Mouse (Mus musculus) heart, embryonic 12.5 days (tissue): Measurements from ENCODE around the gene Sema4g. TPM values are rescaled to one million over a fixed set of nuclear protein-coding genes. Genes with fewer than 3 reads are reported as not detected.

Source experiments
- ATAC-seq: fragments of 200-750 bp; cut with Nextera tagmentation; 2 replicates; pipeline ENCODE4 v1.8.0; 2017; ENCODE audit warnings: moderate TSS enrichment, moderate library complexity; ENCODE audit not compliant: insufficient number of reproducible peaks, low FRiP score
- H3K27ac ChIP-seq: fragments of 300-500 bp; sonication (generic); 2 replicates; pipeline ENCODE4 v1.5.1; 2016; ENCODE audit warnings: mild to moderate bottlenecking, moderate library complexity; ENCODE audit not compliant: poor library complexity, severe bottlenecking
- H3K27me3 ChIP-seq: fragments of 300-500 bp; sonication (generic); replicated peaks from 2 replicates; pipeline ENCODE4 v1.6.1; 2016; ENCODE audit warnings: mild to moderate bottlenecking, moderate library complexity
- H3K36me3 ChIP-seq: fragments of 300-500 bp; sonication (generic); 2 replicates; pipeline ENCODE4 v1.6.1; 2016; ENCODE audit warnings: mild to moderate bottlenecking, moderate library complexity
- H3K4me1 ChIP-seq: fragments of 300-500 bp; sonication (generic); replicated peaks from 2 replicates; pipeline ENCODE4 v1.6.1; 2016; ENCODE audit warnings: mild to moderate bottlenecking
- H3K4me2 ChIP-seq: fragments of 300-500 bp; sonication (generic); 2 replicates; pipeline ENCODE4 v1.6.1; 2016; ENCODE audit warnings: mild to moderate bottlenecking, moderate library complexity
- H3K4me3 ChIP-seq: fragments of 300-500 bp; sonication (generic); 2 replicates; pipeline ENCODE4 v1.5.1; 2016; ENCODE audit warnings: mild to moderate bottlenecking
- H3K9ac ChIP-seq: fragments of 300-500 bp; sonication (generic); 2 replicates; pipeline ENCODE4 v1.6.1; 2016; ENCODE audit warnings: mild to moderate bottlenecking, moderate library complexity
- H3K9me3 ChIP-seq: fragments of 300-500 bp; sonication (generic); replicated peaks from 2 replicates; pipeline ENCODE4 v1.6.1; 2016; ENCODE audit warnings: mild to moderate bottlenecking, moderate library complexity
- WGBS: fragments of 180-500 bp; shearing (Covaris S2); methylation state at CpG from one replicate; pipeline ENCODE4 v1.1.7; 2016; 5-methylcytosine and 5-hydroxymethylcytosine counted together
- polyA plus RNA-seq: library from polyadenylated mRNA; unstranded; fragments of >200 nt; fragmentation: Nextera tagmentation; extraction: Ambion mirVana; gene quantifications from 2 replicates; pipeline ENCODE4 v1.2.1, GENCODE M21; 2016

The Sema4g gene
- polyA plus RNA-seq, 1 experiment from 2014 or later, result 1.0 TPM

- no peak for ATAC-seq
- Histone ChIP-seq H3K4me2 (no peak overlapping the region), H3K9ac (no peak overlapping the region), H3K27ac (no peak overlapping the region), H3K4me1 (peaks cover 17% of the 10 kb centered on the region), H3K27me3 (peaks cover 10% of the 10 kb centered on the region; the same call in 1 of the 2 replicates), H3K9me3 (no peaks in the 10 kb centered on the region), H3K4me3 (no peak overlapping the region), H3K36me3 (peaks cover 13% of the 10 kb centered on the region)
- WGBS, result 61% methylated on average over 6 of the region's 6 CpGs
Measured at GRCm38 (mm10) chr19:44987004-44987403, 1.9 kb upstream of the Sema4g start.

GRCm38 (mm10) chr19:44987851-44988250, 1.1 kb upstream of the Sema4g start:
- Histone ChIP-seq H3K36me3 (peaks cover 8% of the 10 kb centered on the region), H3K9ac (no peak overlapping the region), H3K9me3 (no peaks in the 10 kb centered on the region), H3K27ac (no peak overlapping the region), H3K27me3 (peaks cover 10% of the 10 kb centered on the region; the same call in 1 of the 2 replicates), H3K4me2 (no peak overlapping the region), H3K4me1 (peaks cover 23% of the 10 kb centered on the region), H3K4me3 (no peak overlapping the region)
- 72% methylated on average over 6 of the region's 6 CpGs for WGBS
- no peak for ATAC-seq

GRCm38 (mm10) chr19:44988321-44988720, 580 bp upstream of the Sema4g start:
- peak overlapping the region; percentile 100 for H3K4me2 ChIP-seq
- peaks cover 23% of the 10 kb centered on the region for H3K4me1 ChIP-seq
- no peak overlapping the region for H3K27ac ChIP-seq
- no peak for ATAC-seq
- peaks cover 10% of the 10 kb centered on the region; the same call in 1 of the 2 replicates for H3K27me3 ChIP-seq
- WGBS, result 36% methylated on average over 9 of the region's 9 CpGs
- H3K4me3 ChIP-seq, result peak overlapping the region; percentile 68
- H3K36me3 ChIP-seq, result peaks cover 6% of the 10 kb centered on the region
- no peaks in the 10 kb centered on the region for H3K9me3 ChIP-seq
- no peak overlapping the region for H3K9ac ChIP-seq

- H3K4me1 ChIP-seq, result peaks cover 23% of the 10 kb centered on the region
- no peak for ATAC-seq
- H3K4me3 ChIP-seq, result peak overlapping the region; percentile 68
- WGBS, result 9% methylated on average over 22 of the region's 22 CpGs
- H3K27me3 ChIP-seq, result peaks cover 10% of the 10 kb centered on the region; the same call in 1 of the 2 replicates
- no peak overlapping the region for H3K27ac ChIP-seq
- no peaks in the 10 kb centered on the region for H3K9me3 ChIP-seq
- peak overlapping the region; percentile 87 for H3K9ac ChIP-seq
- peak overlapping the region; percentile 100 for H3K4me2 ChIP-seq
- no peaks in the 10 kb centered on the region for H3K36me3 ChIP-seq
Measured at GRCm38 (mm10) chr19:44989567-44990495, 930 bp downstream of the Sema4g start.

GRCm38 (mm10) chr19:44991031-44991430, 2.1 kb downstream of the Sema4g start:
- no peak for ATAC-seq
- H3K36me3 ChIP-seq, result no peaks in the 10 kb centered on the region
- no peak overlapping the region for H3K9ac ChIP-seq
- no peak overlapping the region for H3K4me3 ChIP-seq
- H3K27me3 ChIP-seq, result peaks cover 10% of the 10 kb centered on the region; the same call in 1 of the 2 replicates
- H3K27ac ChIP-seq, result no peak overlapping the region
- H3K9me3 ChIP-seq, result no peaks in the 10 kb centered on the region
- WGBS, result 83% methylated on average over 8 of the region's 8 CpGs
- peaks cover 17% of the 10 kb centered on the region for H3K4me1 ChIP-seq
- no peak overlapping the region for H3K4me2 ChIP-seq

GRCm38 (mm10) chr19:44992246-44992645, 3.3 kb downstream of the Sema4g start:
- Histone ChIP-seq H3K36me3 (no peaks in the 10 kb centered on the region), H3K9ac (no peak overlapping the region), H3K27me3 (0 out of 2 replicates have a peak, but pooled peaks cover 7% of the 10 kb centered on the region), H3K4me1 (peaks cover 17% of the 10 kb centered on the region), H3K4me2 (no peak overlapping the region), H3K4me3 (no peak overlapping the region), H3K27ac (no peak overlapping the region), H3K9me3 (no peaks in the 10 kb centered on the region)
- ATAC-seq, result no peak
- WGBS, result 40% methylated on average over 7 of the region's 7 CpGs

GRCm38 (mm10) chr19:44992712-44993111, 3.8 kb downstream of the Sema4g start:
- Histone ChIP-seq H3K4me1 (peaks cover 17% of the 10 kb centered on the region), H3K27ac (no peak overlapping the region), H3K4me2 (no peak overlapping the region), H3K4me3 (no peak overlapping the region), H3K9me3 (no peaks in the 10 kb centered on the region), H3K9ac (no peak overlapping the region), H3K27me3 (0 out of 2 replicates have a peak, but pooled peaks cover 4% of the 10 kb centered on the region), H3K36me3 (no peaks in the 10 kb centered on the region)
- WGBS, result 45% methylated on average over 7 of the region's 7 CpGs
- ATAC-seq, result no peak

GRCm38 (mm10) chr19:44997786-44998185, 8.9 kb downstream of the Sema4g start:
- no peak for ATAC-seq
- H3K4me1 ChIP-seq, result no peaks in the 10 kb centered on the region
- 81% methylated on average over 11 of the region's 11 CpGs for WGBS
- H3K9ac ChIP-seq, result no peak overlapping the region
- H3K4me2 ChIP-seq, result no peak overlapping the region
- H3K27ac ChIP-seq, result no peak overlapping the region
- H3K9me3 ChIP-seq, result no peaks in the 10 kb centered on the region
- H3K4me3 ChIP-seq, result no peak overlapping the region
- no peaks in the 10 kb centered on the region for H3K27me3 ChIP-seq
- H3K36me3 ChIP-seq, result peaks cover 10% of the 10 kb centered on the region

- H3K36me3 ChIP-seq, result peaks cover 26% of the 10 kb centered on the region
- ATAC-seq, result no peak
- no peak overlapping the region for H3K4me3 ChIP-seq
- H3K4me2 ChIP-seq, result no peak overlapping the region
- no peaks in the 10 kb centered on the region for H3K4me1 ChIP-seq
- H3K27ac ChIP-seq, result no peak overlapping the region
- no peaks in the 10 kb centered on the region for H3K27me3 ChIP-seq
- H3K9ac ChIP-seq, result no peak overlapping the region
- WGBS, result 87% methylated on average over 8 of the region's 8 CpGs
- no peaks in the 10 kb centered on the region for H3K9me3 ChIP-seq
Measured at GRCm38 (mm10) chr19:44999647-45000046, 10.7 kb downstream of the Sema4g start.

- H3K9me3 ChIP-seq, result no peaks in the 10 kb centered on the region
- WGBS, result 54% methylated on average over 3 of the region's 3 CpGs
- H3K36me3 ChIP-seq, result peaks cover 27% of the 10 kb centered on the region
- H3K4me2 ChIP-seq, result no peak overlapping the region
- H3K9ac ChIP-seq, result no peak overlapping the region
- no peak for ATAC-seq
- peaks cover 14% of the 10 kb centered on the region for H3K4me1 ChIP-seq
- H3K4me3 ChIP-seq, result no peak overlapping the region
- no peak overlapping the region for H3K27ac ChIP-seq
- H3K27me3 ChIP-seq, result no peaks in the 10 kb centered on the region
Measured at GRCm38 (mm10) chr19:45002301-45002700, 13.4 kb downstream of the Sema4g start.

GRCm38 (mm10) chr19:45003740-45004516, 15.0 kb downstream of the Sema4g start:
- Histone ChIP-seq H3K27me3 (no peaks in the 10 kb centered on the region), H3K27ac (no peak overlapping the region), H3K9ac (no peak overlapping the region), H3K36me3 (peaks cover 34% of the 10 kb centered on the region), H3K4me2 (no peak overlapping the region), H3K9me3 (no peaks in the 10 kb centered on the region), H3K4me3 (no peak overlapping the region), H3K4me1 (peaks cover 24% of the 10 kb centered on the region)
- no peak for ATAC-seq
- 81% methylated on average over 7 of the region's 7 CpGs for WGBS
